Mouse (Mus musculus) stomach, embryonic 16.5 days (tissue): ENCODE data around the gene Slc2a12. TPM values are rescaled to one million over a fixed set of nuclear protein-coding genes. Genes with fewer than 3 reads are reported as not detected.

Experiments
- ATAC-seq: fragments of 200-750 bp; cut with Nextera tagmentation; 2 replicates; pipeline ENCODE4 v1.8.0; 2017; ENCODE audit warnings: moderate number of reproducible peaks, moderate TSS enrichment; ENCODE audit not compliant: insufficient read depth, low FRiP score
- H3K27ac ChIP-seq: fragments of 300-500 bp; sonication (generic); 2 replicates; pipeline ENCODE4 v1.5.1; 2014; ENCODE audit warnings: low read length
- H3K27me3 ChIP-seq: fragments of 300-500 bp; sonication (generic); 2 replicates; pipeline ENCODE4 v1.6.1; 2014; ENCODE audit warnings: low read length, control low read depth, mixed read lengths; ENCODE audit not compliant: control insufficient read depth, insufficient read depth
- H3K36me3 ChIP-seq: fragments of 300-500 bp; sonication (generic); 2 replicates; pipeline ENCODE4 v1.6.1; 2014; ENCODE audit warnings: low read length; ENCODE audit not compliant: control insufficient read depth, insufficient read depth
- H3K4me1 ChIP-seq: fragments of 300-500 bp; sonication (generic); 2 replicates; pipeline ENCODE4 v1.6.1; 2014; ENCODE audit warnings: low read length, control low read depth, mixed read lengths; ENCODE audit not compliant: control insufficient read depth, insufficient read depth
- H3K4me2 ChIP-seq: fragments of 300-500 bp; sonication (generic); 2 replicates; pipeline ENCODE4 v1.6.1; 2014; ENCODE audit warnings: low read depth, low read length, mixed read lengths
- H3K4me3 ChIP-seq: fragments of 300-500 bp; sonication (generic); replicated peaks from 2 replicates; pipeline ENCODE4 v1.5.1; 2014; ENCODE audit warnings: mild to moderate bottlenecking, low read length
- H3K9ac ChIP-seq: fragments of 300-500 bp; sonication (generic); 2 replicates; pipeline ENCODE4 v1.6.1; 2014; ENCODE audit warnings: low read length
- H3K9me3 ChIP-seq: fragments of 300-500 bp; sonication (generic); replicated peaks from 2 replicates; pipeline ENCODE4 v1.6.1; 2016; ENCODE audit warnings: low read length, control low read depth; ENCODE audit not compliant: control insufficient read depth
- WGBS: fragments of 180-500 bp; shearing (Covaris S2); extraction: QIAGEN DNeasy Blood & Tissue Kit; methylation state at CpG from one replicate; pipeline ENCODE4 v1.1.7; 2014; 5-methylcytosine and 5-hydroxymethylcytosine counted together
- microRNA-seq: library from miRNA; unstranded; fragments of <30 nt; microRNA quantifications from one replicate; pipeline ENCODE4, GENCODE M21; 2016
- polyA plus RNA-seq: library from polyadenylated mRNA; unstranded; fragments of >200 nt; fragmentation: Nextera tagmentation; extraction: Ambion mirVana; gene quantifications from 2 replicates; pipeline ENCODE4 v1.2.1, GENCODE M21; 2015

The Slc2a12 gene
- polyA plus RNA-seq, 1 experiment from 2014 or later: 1.5 TPM

GRCm38 (mm10) chr10:22731272-22732093 lies 86.7 kb downstream of the Slc2a12 start, which contains the start of gene Tbpl1:
Tbpl1 (minus strand) TSS chr10:22731938.
- under 1% methylated on average over 75 of the region's 77 CpGs for WGBS

GRCm38 (mm10) chr10:22732181-22732580 lies 87.4 kb downstream of the Slc2a12 start:
- peak overlapping the region; percentile 86; the same call in 1 of the 2 replicates for H3K27ac ChIP-seq
- WGBS: 48% methylated on average over 10 of the region's 10 CpGs

More at GRCm38 (mm10) chr10:22731272-22732093, 86.7 kb downstream of the Slc2a12 start, which contains the start of gene Tbpl1:
- Histone ChIP-seq H3K9ac (peak within 1 kb of the TSS; percentile 94), H3K4me1 (peaks cover 13% of the 10 kb centered on the region), H3K27ac (peak within 1 kb of the TSS; percentile 86), H3K36me3 (no peaks in the 10 kb centered on the region), H3K9me3 (no peaks in the 10 kb centered on the region), H3K4me2 (peak within 1 kb of the TSS; percentile 79), H3K27me3 (no peaks in the 10 kb centered on the region), H3K4me3 (peak within 1 kb of the TSS; percentile 95)
- peak; percentile 98 for ATAC-seq

GRCm38 (mm10) chr10:22745922-22746321 lies 101.1 kb downstream of the Slc2a12 start:
- Histone ChIP-seq H3K36me3 (no peaks in the 10 kb centered on the region), H3K4me2 (no peak overlapping the region), H3K4me3 (no peak overlapping the region), H3K9me3 (no peaks in the 10 kb centered on the region), H3K4me1 (peaks cover 5% of the 10 kb centered on the region; the same call in 1 of the 2 replicates), H3K27me3 (no peaks in the 10 kb centered on the region), H3K9ac (no peak overlapping the region), H3K27ac (no peak overlapping the region)
- 51% methylated on average over 7 of the region's 7 CpGs for WGBS
- no peak for ATAC-seq

More at GRCm38 (mm10) chr10:22732181-22732580, 87.4 kb downstream of the Slc2a12 start:
- Histone ChIP-seq H3K9ac (peak overlapping the region; percentile 94), H3K36me3 (no peaks in the 10 kb centered on the region), H3K9me3 (no peaks in the 10 kb centered on the region), H3K27me3 (no peaks in the 10 kb centered on the region), H3K4me2 (peak overlapping the region; percentile 69), H3K4me1 (peaks cover 13% of the 10 kb centered on the region), H3K4me3 (peak overlapping the region; percentile 95)
- no peak for ATAC-seq

- H3K27ac ChIP-seq: no peak overlapping the region
- peaks cover 5% of the 10 kb centered on the region; the same call in 1 of the 2 replicates for H3K4me1 ChIP-seq
- no peak overlapping the region for H3K9ac ChIP-seq
- no peak overlapping the region for H3K4me3 ChIP-seq
- no peak for ATAC-seq
- no peak overlapping the region for H3K4me2 ChIP-seq
- no peaks in the 10 kb centered on the region for H3K27me3 ChIP-seq
- H3K9me3 ChIP-seq: no peaks in the 10 kb centered on the region
- WGBS: 63% methylated on average over 13 of the region's 13 CpGs
- no peaks in the 10 kb centered on the region for H3K36me3 ChIP-seq
Measured at GRCm38 (mm10) chr10:22746334-22747322, 101.8 kb downstream of the Slc2a12 start.

GRCm38 (mm10) chr10:22751175-22751682 lies 106.4 kb downstream of the Slc2a12 start:
- no peaks in the 10 kb centered on the region for H3K9me3 ChIP-seq
- WGBS: 59% methylated on average over 5 of the region's 5 CpGs
- H3K27ac ChIP-seq: no peak overlapping the region
- no peak overlapping the region for H3K4me3 ChIP-seq
- no peak overlapping the region for H3K9ac ChIP-seq
- no peaks in the 10 kb centered on the region for H3K36me3 ChIP-seq
- no peaks in the 10 kb centered on the region for H3K27me3 ChIP-seq
- ATAC-seq: no peak
- no peak overlapping the region for H3K4me2 ChIP-seq
- peaks cover 5% of the 10 kb centered on the region; the same call in 1 of the 2 replicates for H3K4me1 ChIP-seq

Small RNAs within 50 kb of the gene (microRNA-seq; reads per million reads assigned to microRNA genes)
- gene Mir7663: 1.2 reads per million

Other genes with a start within 250 kb of the Slc2a12 start
- 52.7 and 53.2 TPM in 2 replicates for gene Tbpl1, start 86.9 kb downstream of the Slc2a12 start, polyA plus RNA-seq
- gene Tcf21, start 175.2 kb downstream of the Slc2a12 start, polyA plus RNA-seq: 189 and 202 TPM in 2 replicates